25 mouse cellular contexts compared by ENCODE assay signal in genomic region chr9:119254187-119254586, GRCm38 (mm10). TPM values are rescaled to one million over a fixed set of nuclear protein-coding genes. Genes with fewer than 3 reads are reported as not detected.
DNase-seq lines count a peak whose midpoint lies in the region; ATAC-seq and TF ChIP-seq lines count a peak whose summit lies in the region.
"Had no signal": no experiment of that assay in that cellular context is flagged by ENCODE, and none has a peak within 500 bp of the region (broad histone marks: within the 10 kb centered on the region; RNA-seq: fewer than 3 reads in every experiment).

No protein-coding gene starts in this region.

- 95% methylated on average over 2 of the region's 2 CpGs for WGBS in heart, embryonic 10.5 days
- WGBS in kidney, embryonic 16.5 days = 48% methylated on average over 2 of the region's 2 CpGs
- 78% methylated on average over 2 of the region's 2 CpGs for WGBS in stomach, postnatal 0 days

- dilution Hi-C loops in CH12.LX (cut with MboI; ENCODE audit: extremely low pct_ligation_motif_present, extremely low pct_unique_long_range_greater_than_20kb, low sequenced_read_pairs) = no loop called here

- no peak overlapping the region for H3K9ac ChIP-seq in kidney, embryonic 16.5 days (replicated peaks; ENCODE audit: low read length)
- peak overlapping the region; percentile 20; the same call in 1 of the 2 replicates for H3K9ac ChIP-seq in CH12.LX (ENCODE audit: insufficient read depth, low read depth)
- H3K9ac ChIP-seq in stomach, postnatal 0 days (ENCODE audit: low read length) = no peak overlapping the region
- H3K9ac ChIP-seq: embryonic facial prominence, embryonic 12.5 days; forebrain, embryonic 15.5 days; heart, embryonic 13.5 days; hindbrain, embryonic 12.5 days had no signal

- TF ChIP-seq EP300 in CH12.LX (IDR thresholded peaks at IDR 0.05; ENCODE audit: low read length) = no peak
- no peak for TF ChIP-seq EP300 in stomach, postnatal 0 days (optimal IDR thresholded peaks at IDR 0.05)

- in situ Hi-C loops in CH12.LX (cut with MboI; ENCODE audit: low pct_ligation_motif_present, low pct_unique_long_range_greater_than_20kb, low sequenced_read_pairs) = no loop called here

- DNase-seq in heart, embryonic 10.5 days (ENCODE audit: low spot score) = peak; percentile 16
- no peak for DNase-seq in heart, postnatal 25 days (ENCODE audit: low spot score)
- peak; percentile 23 for DNase-seq in kidney, postnatal 10 days
- no peak for DNase-seq in CH12.LX (ENCODE audit: extremely low read depth)
- no peak for DNase-seq in stomach, postnatal 0 days (ENCODE audit: low spot score)
- no peak for DNase-seq in adrenal gland, adult 2 months
- DNase-seq: adrenal gland, postnatal 10 days; cerebellum, adult 11 months; cerebellum, adult 8-10 months; cerebellum, postnatal 14 days; embryo, embryonic 11 days; gastrocnemius, postnatal 10 days; heart, adult 2 months; heart, postnatal 4 days had no signal

- no peaks in the 10 kb centered on the region for H3K27me3 ChIP-seq in heart, embryonic 10.5 days (ENCODE audit: insufficient read depth, poor library complexity, severe bottlenecking)
- no peaks in the 10 kb centered on the region for H3K27me3 ChIP-seq in kidney, embryonic 16.5 days (ENCODE audit: insufficient read depth, low read length)
- H3K27me3 ChIP-seq in CH12.LX (replicated peaks) = no peaks in the 10 kb centered on the region
- H3K27me3 ChIP-seq in stomach, postnatal 0 days (ENCODE audit: control insufficient read depth, insufficient read depth, low read length) = no peaks in the 10 kb centered on the region
- H3K27me3 ChIP-seq: embryonic facial prominence, embryonic 12.5 days; forebrain, embryonic 15.5 days; heart, embryonic 13.5 days; hindbrain, embryonic 12.5 days had no signal

- no peaks in the 10 kb centered on the region for H3K4me1 ChIP-seq in heart, embryonic 10.5 days
- no peaks in the 10 kb centered on the region for H3K4me1 ChIP-seq in kidney, embryonic 16.5 days (ENCODE audit: insufficient read depth, low read length)
- peaks cover 7 to 49% of the 10 kb centered on the region in 2 experiments for H3K4me1 ChIP-seq in CH12.LX (ENCODE audit: control insufficient read depth in 1 of 2, insufficient read depth in 2 of 2)
- no peaks in the 10 kb centered on the region for H3K4me1 ChIP-seq in stomach, postnatal 0 days (replicated peaks; ENCODE audit: control insufficient read depth, insufficient read depth)
- H3K4me1 ChIP-seq: embryonic facial prominence, embryonic 12.5 days; forebrain, embryonic 15.5 days; heart, embryonic 13.5 days; hindbrain, embryonic 12.5 days had no signal

- no peaks in the 10 kb centered on the region for H3K9me3 ChIP-seq in heart, embryonic 10.5 days
- no peaks in the 10 kb centered on the region for H3K9me3 ChIP-seq in kidney, embryonic 16.5 days (ENCODE audit: low read length)
- H3K9me3 ChIP-seq in CH12.LX (replicated peaks; ENCODE audit: low read length) = no peaks in the 10 kb centered on the region
- no peaks in the 10 kb centered on the region for H3K9me3 ChIP-seq in stomach, postnatal 0 days (ENCODE audit: control insufficient read depth, low read length)
- H3K9me3 ChIP-seq: embryonic facial prominence, embryonic 12.5 days; forebrain, embryonic 15.5 days; heart, embryonic 13.5 days; hindbrain, embryonic 12.5 days had no signal

- H3K4me3 ChIP-seq in heart, embryonic 10.5 days = no peak overlapping the region
- no peak overlapping the region for H3K4me3 ChIP-seq in kidney, embryonic 16.5 days (ENCODE audit: low read length)
- H3K4me3 ChIP-seq in CH12.LX (replicated peaks in 1 of 3; ENCODE audit: low read depth in 2 of 3, low read length in 2 of 3, poor library complexity in 1 of 3) = peak overlapping the region; percentile 18 to 33 (median 19)
- H3K4me3 ChIP-seq in stomach, postnatal 0 days (ENCODE audit: low read depth, low read length) = no peak overlapping the region
- H3K4me3 ChIP-seq: embryonic facial prominence, embryonic 12.5 days; forebrain, embryonic 15.5 days; heart, adult 2 months; heart, embryonic 13.5 days; hindbrain, embryonic 12.5 days had no signal

- no peaks in the 10 kb centered on the region for H3K79me2 ChIP-seq in CH12.LX (replicated peaks; ENCODE audit: control insufficient read depth, extremely low read depth, insufficient read depth, poor library complexity, severe bottlenecking)

- H3K36me3 ChIP-seq in heart, embryonic 10.5 days = peaks cover 74% of the 10 kb centered on the region
- peaks cover 47% of the 10 kb centered on the region for H3K36me3 ChIP-seq in kidney, embryonic 16.5 days (ENCODE audit: insufficient read depth, low read length)
- peaks cover 25 to 62% of the 10 kb centered on the region in 2 experiments for H3K36me3 ChIP-seq in CH12.LX (replicated peaks in 1 of 2; ENCODE audit: control insufficient read depth in 1 of 2, insufficient read depth in 1 of 2, low read length in 1 of 2)
- peaks cover 17% of the 10 kb centered on the region; the same call in 1 of the 2 replicates for H3K36me3 ChIP-seq in stomach, postnatal 0 days (ENCODE audit: control insufficient read depth, insufficient read depth, low read length)

- intact Hi-C loops in heart, postnatal 25 days (cut with DNase I) = no loop called here

- no peak for ATAC-seq in kidney, embryonic 16.5 days (ENCODE audit: low FRiP score, low TSS enrichment)
- ATAC-seq in stomach, postnatal 0 days (ENCODE audit: low FRiP score, low TSS enrichment) = no peak
- ATAC-seq: forebrain, embryonic 15.5 days; hindbrain, embryonic 16.5 days had no signal

- no peak overlapping the region for H3K27ac ChIP-seq in heart, embryonic 10.5 days
- no peak overlapping the region for H3K27ac ChIP-seq in kidney, embryonic 16.5 days (ENCODE audit: low read length)
- H3K27ac ChIP-seq in CH12.LX (ENCODE audit: insufficient read depth, low read depth) = peak overlapping the region; percentile 60
- no peak overlapping the region for H3K27ac ChIP-seq in stomach, postnatal 0 days (replicated peaks)
- H3K27ac ChIP-seq: embryonic facial prominence, embryonic 12.5 days; forebrain, embryonic 15.5 days; heart, adult 2 months; heart, embryonic 13.5 days; hindbrain, embryonic 12.5 days had no signal

- no peak for TF ChIP-seq POLR2A in CH12.LX (IDR thresholded peaks at IDR 0.05; ENCODE audit: low read depth, low read length)

- no peak overlapping the region for H3K4me2 ChIP-seq in kidney, embryonic 16.5 days (replicated peaks; ENCODE audit: low read depth, low read length)
- peak overlapping the region; percentile 91 for H3K4me2 ChIP-seq in CH12.LX (ENCODE audit: insufficient read depth, low read depth, poor library complexity, severe bottlenecking)
- H3K4me2 ChIP-seq in stomach, postnatal 0 days (replicated peaks; ENCODE audit: low read depth) = no peak overlapping the region
- H3K4me2 ChIP-seq: embryonic facial prominence, embryonic 12.5 days; forebrain, embryonic 15.5 days; heart, embryonic 13.5 days; hindbrain, embryonic 12.5 days had no signal

- no peak; the same call in none of the 2 replicates for TF ChIP-seq RAD21 in CH12.LX (IDR thresholded peaks at IDR 0.05; ENCODE audit: low read depth, low read length)

- TF ChIP-seq CTCF in CH12.LX (conservative IDR thresholded peaks at IDR 0.05 in 1 of 2, IDR thresholded peaks at IDR 0.05 in 1 of 2; ENCODE audit: low read depth in 2 of 2, low read length in 2 of 2) = peak in 1 of 2 experiments; percentile 50; a peak in 2 of 4 replicates
- TF ChIP-seq CTCF in stomach, postnatal 0 days (IDR thresholded peaks at IDR 0.05; ENCODE audit: low read depth) = 0 out of 2 replicates have a peak, but pooled peaks have one; percentile 10

TF ChIP-seq in CH12.LX, 34 proteins besides CTCF, POLR2A, EP300 and RAD21:
- TF ChIP-seq ETS1 (conservative IDR thresholded peaks at IDR 0.05; ENCODE audit: low read depth, low read length) (no peak), ELF1 (IDR thresholded peaks at IDR 0.05; ENCODE audit: low read depth, low read length) (0 out of 2 replicates have a peak, but pooled peaks have one; percentile 25)

RNA-seq across cellular contexts. Expression of gene Slc22a13, which starts 45.3 kb away (rescaled TPM):
- not detected in 2 replicates for polyA plus RNA-seq in heart, embryonic 10.5 days (2016; fragmentation: Nextera tagmentation; extraction: Ambion mirVana)
- total RNA-seq in heart, postnatal 25 days (2021) = not detected
- polyA plus RNA-seq in kidney, embryonic 16.5 days (2015; fragmentation: Nextera tagmentation; extraction: Ambion mirVana) = 22.1 and 22.9 TPM in 2 replicates
- total RNA-seq in CH12.LX (2012; rRNA removed) (not detected in 2 replicates), CH12.LX (2014; rRNA removed) (not detected in 2 replicates)
- polyA plus RNA-seq in CH12.LX (2012; ENCODE audit: insufficient read length, low read depth) = not detected in 2 replicates
- 0.07 TPM in 1 of 2 replicates, not detected in the other for polyA plus RNA-seq in stomach, postnatal 0 days (2015; fragmentation: Nextera tagmentation; extraction: Ambion mirVana)
- not detected for total RNA-seq in adrenal gland, adult 2 months (2021)
- 0.06 TPM in 1 of 2 replicates, not detected in the other for polyA plus RNA-seq in adrenal gland, adult 2 months (2012; rRNA removed)
- total RNA-seq: adrenal gland, postnatal 10 days; common myeloid progenitor, adult 5-6 weeks; gastrocnemius, postnatal 10 days; gastrocnemius, postnatal 4 days; heart, adult 2 months; heart, postnatal 4 days had no signal
- polyA plus RNA-seq: C2C12; embryonic facial prominence, embryonic 12.5 days; forebrain, embryonic 11.5 days; heart, embryonic 13.5 days; heart, postnatal 0 days; hindbrain, embryonic 16.5 days had no signal

Comparison
In these comparisons a context has a peak if more than half of its experiments do, and no peak if none do; other contexts are left out.
1. DNase-seq: peak in heart, embryonic 10.5 days (single experiment) and kidney, postnatal 10 days (single experiment); none in heart, postnatal 25 days (single experiment), CH12.LX (single experiment), stomach, postnatal 0 days (single experiment) and adrenal gland, adult 2 months (single experiment).
2. H3K4me3 ChIP-seq: peak in CH12.LX (3 of 3); none in heart, embryonic 10.5 days (single experiment), kidney, embryonic 16.5 days (single experiment) and stomach, postnatal 0 days (single experiment).
3. RNA of gene Slc22a13, which starts 45.3 kb away (polyA plus RNA-seq): 22.1 to 22.9 TPM in kidney, embryonic 16.5 days; 0.07 TPM in stomach, postnatal 0 days, not detected in heart, embryonic 10.5 days, not detected in CH12.LX and 0.06 TPM in adrenal gland, adult 2 months; every median in the first group is over 10 times any median in the second.